Mouse (Mus musculus): ENCODE results near the gene Alkbh6. TPM values are rescaled to one million over a fixed set of nuclear protein-coding genes. Genes with fewer than 3 reads are reported as not detected.

Gene Alkbh6
- polyA plus RNA-seq, 1 experiment: 163 TPM

DNA sequence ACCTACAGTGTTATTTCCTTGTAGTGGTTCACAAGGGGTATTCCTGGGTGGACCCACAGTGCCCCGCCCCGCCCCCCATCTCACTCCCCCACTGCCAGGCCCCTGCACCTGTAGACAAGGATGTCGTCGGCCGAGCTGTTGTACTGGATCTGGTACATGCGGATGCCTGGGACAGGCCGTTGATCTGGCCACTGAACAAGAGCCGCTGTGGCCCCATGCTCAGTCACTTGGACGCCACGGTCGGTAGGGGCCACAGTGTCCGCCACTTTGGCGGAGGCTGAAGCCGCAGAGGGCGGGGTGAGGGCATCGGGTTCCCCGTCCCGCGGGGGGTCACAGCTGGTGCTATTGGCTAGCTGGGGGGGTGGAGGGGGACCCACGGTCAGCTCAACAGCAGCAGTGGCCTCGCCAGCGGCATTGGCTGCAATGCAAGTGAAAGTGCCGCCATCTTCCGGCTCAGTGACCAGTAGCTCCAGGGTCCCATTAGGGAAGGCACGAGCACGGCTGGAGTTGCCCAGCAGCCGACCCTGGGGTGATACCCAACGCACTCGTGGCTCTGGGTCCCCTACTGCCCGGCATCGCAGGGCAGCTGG lies 50.9 kb downstream of the Alkbh6 start:
- no peak for TF ChIP-seq POLR2A (IDR thresholded peaks at IDR 0.05; ENCODE audit: borderline replicate concordance, extremely low read depth, low read depth, low read length)
- TF ChIP-seq CTCF (IDR thresholded peaks at IDR 0.05; ENCODE audit: insufficient read depth, low read length): no peak
- no peak for DNase-seq
- Histone ChIP-seq H3K4me3 (replicated peaks; ENCODE audit: extremely low read depth, low read depth, low read length) (no peak overlapping the region), H3K4me1 (ENCODE audit: control insufficient read depth, insufficient read depth, low read length) (peaks cover 2% of the 10 kb centered on the region; the same call in 1 of the 2 replicates)
- WGBS: 83% methylated on average over 31 of the region's 31 CpGs

DNA sequence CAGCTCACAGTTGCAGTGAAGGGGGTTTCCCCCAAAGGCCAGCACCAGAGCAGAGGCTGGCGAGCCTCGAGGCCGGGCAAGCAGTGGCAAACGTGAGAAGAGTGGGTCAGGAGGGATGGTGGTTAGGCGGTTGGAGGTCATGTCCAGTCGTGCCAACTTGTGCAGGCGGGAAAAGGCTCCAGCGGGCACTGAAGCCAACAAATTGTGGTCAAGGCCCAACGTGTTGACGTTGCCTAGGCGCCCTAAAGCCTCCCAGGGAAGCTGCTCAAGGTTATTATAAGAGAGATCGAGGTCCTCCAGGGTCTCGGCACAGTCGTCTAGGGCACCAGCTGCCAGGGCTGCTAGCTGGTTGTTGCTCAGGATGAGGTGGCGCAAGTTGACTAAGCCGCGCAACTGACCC lies 51.5 kb downstream of the Alkbh6 start:
- Histone ChIP-seq H3K4me1 (ENCODE audit: control insufficient read depth, insufficient read depth, low read length) (peaks cover 2% of the 10 kb centered on the region; the same call in 1 of the 2 replicates), H3K4me3 (replicated peaks; ENCODE audit: extremely low read depth, low read depth, low read length) (no peak overlapping the region)
- DNase-seq: no peak
- 91% methylated on average over 17 of the region's 17 CpGs for WGBS
- TF ChIP-seq CTCF (IDR thresholded peaks at IDR 0.05; ENCODE audit: insufficient read depth, low read length): no peak
- no peak for TF ChIP-seq POLR2A (IDR thresholded peaks at IDR 0.05; ENCODE audit: borderline replicate concordance, extremely low read depth, low read depth, low read length)

- 2% methylated on average over 36 of the region's 55 CpGs for WGBS
- no peak for DNase-seq
- no peak for TF ChIP-seq CTCF (IDR thresholded peaks at IDR 0.05; ENCODE audit: insufficient read depth, low read length)
- TF ChIP-seq POLR2A (IDR thresholded peaks at IDR 0.05; ENCODE audit: borderline replicate concordance, extremely low read depth, low read depth, low read length): no peak
- H3K4me3 ChIP-seq (replicated peaks; ENCODE audit: extremely low read depth, low read depth, low read length): peak within 1 kb of the TSS; percentile 64
- peaks cover 2% of the 10 kb centered on the region; the same call in 1 of the 2 replicates for H3K4me1 ChIP-seq (ENCODE audit: control insufficient read depth, insufficient read depth, low read length)
Observed at GRCm38 (mm10) chr7:30362652-30363343, 54.3 kb downstream of the Alkbh6 start, which contains the start of gene Lrfn3. TSS of gene Lrfn3 (minus strand) at chr7:30362772.

DNA sequence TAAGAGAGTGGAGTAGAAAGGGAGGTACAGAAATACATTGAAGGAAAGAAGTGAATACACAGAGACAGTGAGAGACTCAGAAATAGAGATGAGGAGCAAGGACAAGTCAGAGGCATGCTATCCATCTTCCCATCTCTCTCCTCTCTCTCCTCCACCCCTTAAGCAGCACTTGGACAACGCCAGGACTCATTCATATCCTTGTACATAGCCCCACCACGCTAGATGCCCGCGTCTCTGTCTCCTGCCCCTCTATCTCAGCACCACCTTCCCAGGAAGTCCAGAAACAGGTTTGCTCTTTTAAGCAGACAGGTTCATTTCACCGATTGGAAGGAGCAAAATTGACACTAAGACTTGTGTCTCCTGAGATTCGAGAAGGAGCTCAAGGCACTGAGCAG lies 54.8 kb downstream of the Alkbh6 start:
- peak overlapping the region; percentile 61 for H3K4me3 ChIP-seq (replicated peaks; ENCODE audit: extremely low read depth, low read depth, low read length)
- no peak for DNase-seq
- TF ChIP-seq POLR2A (IDR thresholded peaks at IDR 0.05; ENCODE audit: borderline replicate concordance, extremely low read depth, low read depth, low read length) (no peak), CTCF (IDR thresholded peaks at IDR 0.05; ENCODE audit: insufficient read depth, low read length) (no peak)
- H3K4me1 ChIP-seq (ENCODE audit: control insufficient read depth, insufficient read depth, low read length): peaks cover 2% of the 10 kb centered on the region; the same call in 1 of the 2 replicates
- 50% methylated on average over 6 of the region's 6 CpGs for WGBS

Other genes with a start within 250 kb of the Alkbh6 start
- gene Zfp82, start 235.8 kb upstream of the Alkbh6 start, polyA plus RNA-seq (2012; rRNA removed): 0.31 and 1.0 TPM in 2 replicates
- gene Gm26920, start 218.3 kb upstream of the Alkbh6 start, polyA plus RNA-seq (2012; rRNA removed): not detected in 2 replicates
- gene Zfp566, start 218.2 kb upstream of the Alkbh6 start, polyA plus RNA-seq (2012; rRNA removed): 1.1 and 1.2 TPM in 2 replicates
- 11.4 and 17.6 TPM in 2 replicates for gene Zfp260, start 213.9 kb upstream of the Alkbh6 start, polyA plus RNA-seq (2012; rRNA removed)
- 0.88 and 1.8 TPM in 2 replicates for gene Zfp382, start 186.8 kb upstream of the Alkbh6 start, polyA plus RNA-seq (2012; rRNA removed)
- gene Zfp146, start 139.0 kb upstream of the Alkbh6 start, polyA plus RNA-seq (2012; rRNA removed): 9.5 and 14.8 TPM in 2 replicates
- 14.1 and 42.3 TPM in 2 replicates for gene Cox7a1, start 124.6 kb upstream of the Alkbh6 start, polyA plus RNA-seq (2012; rRNA removed)
- 784 and 1,083 TPM in 2 replicates for gene Capns1, start 109.9 kb upstream of the Alkbh6 start, polyA plus RNA-seq (2012; rRNA removed)
- gene Polr2i, start 76.8 kb upstream of the Alkbh6 start, polyA plus RNA-seq (2012; rRNA removed): 95.6 and 110 TPM in 2 replicates
- gene Tbcb, start 76.4 kb upstream of the Alkbh6 start, polyA plus RNA-seq (2012; rRNA removed): 38.4 and 41.6 TPM in 2 replicates
- gene Ovol3, start 73.0 kb upstream of the Alkbh6 start, polyA plus RNA-seq (2012; rRNA removed): not detected in 2 replicates
- gene Thap8, start 28.6 kb upstream of the Alkbh6 start, polyA plus RNA-seq (2012; rRNA removed): 0.21 and 0.55 TPM in 2 replicates
- 15.9 and 24.9 TPM in 2 replicates for gene Wdr62, start 28.3 kb upstream of the Alkbh6 start, polyA plus RNA-seq (2012; rRNA removed)
- 7.7 and 7.9 TPM in 2 replicates for gene Clip3, start 17.0 kb upstream of the Alkbh6 start, polyA plus RNA-seq (2012; rRNA removed)
- gene Syne4, start 6.1 kb downstream of the Alkbh6 start, polyA plus RNA-seq (2012; rRNA removed): 14.5 and 21.5 TPM in 2 replicates
- gene E130208F15Rik, start 13.0 kb downstream of the Alkbh6 start, polyA plus RNA-seq (2012; rRNA removed): 0.50 and 0.55 TPM in 2 replicates
- gene Sdhaf1, start 15.2 kb downstream of the Alkbh6 start, polyA plus RNA-seq (2012; rRNA removed): 14.2 and 21.4 TPM in 2 replicates
- gene Lrfn3, start 54.1 kb downstream of the Alkbh6 start, polyA plus RNA-seq (2012; rRNA removed): 8.7 and 10.9 TPM in 2 replicates
- gene Tyrobp, start 105.0 kb downstream of the Alkbh6 start, polyA plus RNA-seq (2012; rRNA removed): 328 and 425 TPM in 2 replicates
- gene Hcst, start 111.1 kb downstream of the Alkbh6 start, polyA plus RNA-seq (2012; rRNA removed): 33.9 and 37.1 TPM in 2 replicates
- gene Nfkbid, start 113.0 kb downstream of the Alkbh6 start, polyA plus RNA-seq (2012; rRNA removed): 7.2 and 8.6 TPM in 2 replicates
- gene Aplp1, start 136.8 kb downstream of the Alkbh6 start, polyA plus RNA-seq (2012; rRNA removed): 9.5 and 11.8 TPM in 2 replicates
- gene Kirrel2, start 149.0 kb downstream of the Alkbh6 start, polyA plus RNA-seq (2012; rRNA removed): not detected in 2 replicates
- gene Nphs1, start 149.6 kb downstream of the Alkbh6 start, polyA plus RNA-seq (2012; rRNA removed): not detected in 2 replicates
- 0.12 TPM in 1 of 2 replicates, not detected in the other for gene Prodh2, start 184.9 kb downstream of the Alkbh6 start, polyA plus RNA-seq (2012; rRNA removed)
- gene Arhgap33, start 226.3 kb downstream of the Alkbh6 start, polyA plus RNA-seq (2012; rRNA removed): 21.4 and 24.0 TPM in 2 replicates
- gene Hspb6, start 243.5 kb downstream of the Alkbh6 start, polyA plus RNA-seq (2012; rRNA removed): 50.5 and 129 TPM in 2 replicates
- gene Proser3, start 243.6 kb downstream of the Alkbh6 start, polyA plus RNA-seq (2012; rRNA removed): 10.2 and 12.4 TPM in 2 replicates